Mouse (Mus musculus): ENCODE data around the gene Bloc1s1. TPM values are rescaled to one million over a fixed set of nuclear protein-coding genes. Genes with fewer than 3 reads are reported as not detected.

Bloc1s1 gene
- total RNA-seq (2021): 10 to 100 TPM; 81.4 to 86.2 TPM

GRCm38 (mm10) chr10:128923935-128924334 is at the start of gene Bloc1s1:
Gene Bloc1s1, minus strand, starts transcription at chr10:128924035.
- no peak for DNase-seq (ENCODE audit: low spot score in 2 of 2)
- intact Hi-C loops (cut with DNase I): loop anchor here (5.0 kb wide), 1 partner anchor 53 kb away; no protein-coding TSS in a partner anchor

- DNase-seq (ENCODE audit: low spot score in 2 of 2): no peak
- intact Hi-C loops (cut with DNase I): loop anchor here (10.0 kb wide), 1 partner anchor 238 kb away; no protein-coding TSS in a partner anchor
These were observed 49.0 kb upstream of the Bloc1s1 start for GRCm38 (mm10) chr10:128972841-128973240.

- intact Hi-C loops (cut with DNase I): loop anchor here (10.0 kb wide), 1 partner anchor 236 kb away; no protein-coding TSS in a partner anchor
These were observed 47.0 kb upstream of the Bloc1s1 start for GRCm38 (mm10) chr10:128970740-128971250.

GRCm38 (mm10) chr10:128968341-128968749 is 44.5 kb upstream of the Bloc1s1 start:
- DNase-seq (ENCODE audit: low spot score in 2 of 2): no peak
- intact Hi-C loops (cut with DNase I): no loop called here

More at GRCm38 (mm10) chr10:128970740-128971250, 47.0 kb upstream of the Bloc1s1 start:
- DNase-seq (ENCODE audit: low spot score in 2 of 2): no peak

GRCm38 (mm10) chr10:128965871-128966270 is 42.0 kb upstream of the Bloc1s1 start:
- intact Hi-C loops (cut with DNase I): no loop called here
- DNase-seq (ENCODE audit: low spot score in 2 of 2): no peak

- intact Hi-C loops (cut with DNase I): no loop called here
- DNase-seq (ENCODE audit: low spot score in 2 of 2): no peak
These were observed 41.1 kb upstream of the Bloc1s1 start for GRCm38 (mm10) chr10:128964961-128965360.

- no peak for DNase-seq (ENCODE audit: low spot score in 2 of 2)
- intact Hi-C loops (cut with DNase I): no loop called here
These were observed 37.1 kb upstream of the Bloc1s1 start, which contains the start of gene Mettl7b for GRCm38 (mm10) chr10:128960590-128961584. Gene Mettl7b, minus strand, starts transcription at chr10:128960988.

- no peak for DNase-seq (ENCODE audit: low spot score in 2 of 2)
- intact Hi-C loops (cut with DNase I): no loop called here
These were observed 36.3 kb upstream of the Bloc1s1 start for GRCm38 (mm10) chr10:128960142-128960541.

GRCm38 (mm10) chr10:128958340-128958739 is 34.5 kb upstream of the Bloc1s1 start:
- intact Hi-C loops (cut with DNase I): no loop called here
- no peak for DNase-seq (ENCODE audit: low spot score in 2 of 2)

- intact Hi-C loops (cut with DNase I): no loop called here
These were observed 26.5 kb upstream of the Bloc1s1 start for GRCm38 (mm10) chr10:128950208-128950887.

GRCm38 (mm10) chr10:128947496-128947895 is 23.7 kb upstream of the Bloc1s1 start:
- no peak for DNase-seq (ENCODE audit: low spot score in 2 of 2)
- intact Hi-C loops (cut with DNase I): no loop called here

More at GRCm38 (mm10) chr10:128950208-128950887, 26.5 kb upstream of the Bloc1s1 start:
- DNase-seq (ENCODE audit: low spot score in 2 of 2): peak in 1 of 2 experiments; percentile 33

GRCm38 (mm10) chr10:128945675-128946074 is 21.8 kb upstream of the Bloc1s1 start:
- DNase-seq (ENCODE audit: low spot score in 2 of 2): no peak

GRCm38 (mm10) chr10:128940475-128941061 is 16.7 kb upstream of the Bloc1s1 start:
- intact Hi-C loops (cut with DNase I): no loop called here
- DNase-seq (ENCODE audit: low spot score in 2 of 2): no peak

More at GRCm38 (mm10) chr10:128945675-128946074, 21.8 kb upstream of the Bloc1s1 start:
- intact Hi-C loops (cut with DNase I): no loop called here

GRCm38 (mm10) chr10:128938974-128939373 is 15.1 kb upstream of the Bloc1s1 start:
- no peak for DNase-seq (ENCODE audit: low spot score in 2 of 2)

GRCm38 (mm10) chr10:128938457-128938856 is 14.6 kb upstream of the Bloc1s1 start:
- intact Hi-C loops (cut with DNase I): no loop called here
- DNase-seq (ENCODE audit: low spot score in 2 of 2): no peak

More at GRCm38 (mm10) chr10:128938974-128939373, 15.1 kb upstream of the Bloc1s1 start:
- intact Hi-C loops (cut with DNase I): no loop called here

- intact Hi-C loops (cut with DNase I): no loop called here
- no peak for DNase-seq (ENCODE audit: low spot score in 2 of 2)
These were observed 14.0 kb upstream of the Bloc1s1 start for GRCm38 (mm10) chr10:128937756-128938390.

GRCm38 (mm10) chr10:128935826-128936440 is 12.1 kb upstream of the Bloc1s1 start:
- no peak for DNase-seq (ENCODE audit: low spot score in 2 of 2)
- intact Hi-C loops (cut with DNase I): no loop called here

- DNase-seq (ENCODE audit: low spot score in 2 of 2): no peak
- intact Hi-C loops (cut with DNase I): no loop called here
These were observed 11.4 kb upstream of the Bloc1s1 start for GRCm38 (mm10) chr10:128934997-128935787.

All from left cerebral cortex, postnatal 25 days (tissue).